Mouse (Mus musculus) brown adipose tissue, adult 24 weeks (tissue): ENCODE data around the gene Tex37. TPM values are rescaled to one million over a fixed set of nuclear protein-coding genes. Genes with fewer than 3 reads are reported as not detected.

Experiments
- H3K27ac ChIP-seq: fragments of 200-500 bp; replicated peaks from 2 replicates; pipeline ENCODE4 v1.5.1; 2012; ENCODE audit warnings: low read depth, mild to moderate bottlenecking, low read length
- H3K4me1 ChIP-seq: fragments of 200-500 bp; 2 replicates; pipeline ENCODE4 v1.6.1; 2012; ENCODE audit warnings: low read length, mixed read lengths; ENCODE audit not compliant: control insufficient read depth, insufficient read depth, insufficient read length
- H3K4me3 ChIP-seq: fragments of 200-500 bp; 2 replicates; pipeline ENCODE4 v1.5.1; 2012; ENCODE audit warnings: low read depth, mild to moderate bottlenecking, low read length, moderate library complexity; ENCODE audit not compliant: insufficient read depth
- polyA plus RNA-seq: library from polyadenylated mRNA; stranded (reverse); fragments of >200 nt; gene quantifications from 2 replicates; pipeline ENCODE4 v1.2.4, GENCODE M21; 2012; ENCODE audit not compliant: missing spikeins, insufficient read depth, insufficient read length

Tex37 gene
- polyA plus RNA-seq, 1 experiment: not detected

DNA sequence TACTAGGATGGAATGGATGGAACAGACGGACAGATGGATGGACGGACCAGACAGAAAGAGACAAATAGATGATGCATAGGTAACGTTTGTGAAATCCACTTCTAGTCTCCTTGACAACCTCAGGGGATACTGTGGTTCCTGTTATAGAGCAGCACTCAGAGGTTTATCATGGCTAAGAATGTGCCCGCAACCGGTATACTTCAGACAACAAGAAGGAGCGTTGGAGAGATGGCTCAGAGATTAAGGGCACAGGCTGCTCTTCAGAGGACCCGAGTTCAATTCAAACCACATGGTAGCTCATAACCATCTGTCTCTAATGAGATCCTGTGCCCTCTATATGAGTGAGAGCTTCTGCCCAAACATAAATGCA lies 6.3 kb downstream of the Tex37 start:
- H3K27ac ChIP-seq: no peak overlapping the region
- H3K4me1 ChIP-seq: no peaks in the 10 kb centered on the region

GRCm38 (mm10) chr6:70911668-70912395 lies 6.9 kb downstream of the Tex37 start:
- Histone ChIP-seq H3K4me1 (no peaks in the 10 kb centered on the region), H3K4me3 (no peak overlapping the region), H3K27ac (no peak overlapping the region)

More for the DNA sequence above, 6.3 kb downstream of the Tex37 start:
- no peak overlapping the region for H3K4me3 ChIP-seq

GRCm38 (mm10) chr6:70910285-70910684 lies 8.4 kb downstream of the Tex37 start:
- H3K4me3 ChIP-seq: no peak overlapping the region
- H3K4me1 ChIP-seq: no peaks in the 10 kb centered on the region
- H3K27ac ChIP-seq: no peak overlapping the region

- Histone ChIP-seq H3K4me3 (no peak overlapping the region), H3K4me1 (no peaks in the 10 kb centered on the region), H3K27ac (no peak overlapping the region)
These were observed 9.2 kb downstream of the Tex37 start for GRCm38 (mm10) chr6:70909572-70909971.

- Histone ChIP-seq H3K4me1 (no peaks in the 10 kb centered on the region), H3K27ac (no peak overlapping the region), H3K4me3 (no peak overlapping the region)
These were observed 15.0 kb downstream of the Tex37 start for GRCm38 (mm10) chr6:70903689-70904088.

DNA sequence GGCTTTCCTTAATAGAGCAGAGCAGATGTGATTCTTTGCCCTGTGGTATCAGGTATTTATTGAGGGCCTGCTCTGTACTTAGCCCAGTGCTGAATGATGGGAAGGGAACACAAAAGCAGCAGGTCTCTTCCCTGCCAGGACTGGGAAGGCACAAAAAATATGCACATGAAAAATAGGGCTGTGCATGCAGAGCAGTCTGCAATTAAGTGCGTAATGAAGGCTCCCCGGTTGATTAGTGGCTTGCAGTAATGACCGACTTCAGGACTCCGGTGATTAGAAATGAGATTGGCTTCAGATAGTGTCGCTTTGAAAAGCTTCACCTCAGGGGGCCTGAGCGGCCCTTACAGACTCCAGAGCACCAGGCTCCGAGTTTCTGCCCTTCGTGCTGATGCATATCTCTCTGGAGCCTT lies 19.1 kb downstream of the Tex37 start:
- no peak overlapping the region for H3K27ac ChIP-seq
- no peak overlapping the region for H3K4me3 ChIP-seq
- H3K4me1 ChIP-seq: no peaks in the 10 kb centered on the region

GRCm38 (mm10) chr6:70898166-70898565 lies 20.6 kb downstream of the Tex37 start:
- H3K27ac ChIP-seq: no peak overlapping the region
- no peak overlapping the region for H3K4me3 ChIP-seq
- no peaks in the 10 kb centered on the region for H3K4me1 ChIP-seq

DNA sequence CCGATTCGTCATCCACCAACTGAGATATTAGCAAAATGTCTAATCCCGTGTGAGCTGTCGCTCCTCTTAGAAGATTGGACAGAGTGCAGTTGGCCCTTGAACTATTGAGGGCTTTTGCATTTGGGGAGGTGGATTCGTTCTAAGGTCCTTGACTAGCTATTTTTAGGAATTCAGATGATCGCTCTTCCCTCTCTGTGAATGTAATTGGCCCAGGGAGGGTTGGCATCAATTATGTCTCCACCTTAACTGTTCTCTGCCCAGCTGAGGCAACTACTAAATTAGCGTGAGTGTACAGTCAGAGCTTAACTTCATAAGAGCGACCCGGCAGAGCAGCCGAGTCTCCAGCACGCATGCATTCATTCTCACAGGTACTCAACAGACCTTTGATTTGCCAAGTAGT lies 30.7 kb downstream of the Tex37 start:
- H3K4me1 ChIP-seq: no peaks in the 10 kb centered on the region
- H3K4me3 ChIP-seq: no peak overlapping the region
- no peak overlapping the region for H3K27ac ChIP-seq

- no peak overlapping the region for H3K4me3 ChIP-seq
- H3K27ac ChIP-seq: no peak overlapping the region
- no peaks in the 10 kb centered on the region for H3K4me1 ChIP-seq
These were observed 37.9 kb downstream of the Tex37 start for GRCm38 (mm10) chr6:70880714-70881304.

- H3K27ac ChIP-seq: peak overlapping the region; percentile 49
- H3K4me3 ChIP-seq: no peak overlapping the region
- H3K4me1 ChIP-seq: peaks cover 10% of the 10 kb centered on the region
These were observed 43.7 kb downstream of the Tex37 start for GRCm38 (mm10) chr6:70875017-70875416.

DNA sequence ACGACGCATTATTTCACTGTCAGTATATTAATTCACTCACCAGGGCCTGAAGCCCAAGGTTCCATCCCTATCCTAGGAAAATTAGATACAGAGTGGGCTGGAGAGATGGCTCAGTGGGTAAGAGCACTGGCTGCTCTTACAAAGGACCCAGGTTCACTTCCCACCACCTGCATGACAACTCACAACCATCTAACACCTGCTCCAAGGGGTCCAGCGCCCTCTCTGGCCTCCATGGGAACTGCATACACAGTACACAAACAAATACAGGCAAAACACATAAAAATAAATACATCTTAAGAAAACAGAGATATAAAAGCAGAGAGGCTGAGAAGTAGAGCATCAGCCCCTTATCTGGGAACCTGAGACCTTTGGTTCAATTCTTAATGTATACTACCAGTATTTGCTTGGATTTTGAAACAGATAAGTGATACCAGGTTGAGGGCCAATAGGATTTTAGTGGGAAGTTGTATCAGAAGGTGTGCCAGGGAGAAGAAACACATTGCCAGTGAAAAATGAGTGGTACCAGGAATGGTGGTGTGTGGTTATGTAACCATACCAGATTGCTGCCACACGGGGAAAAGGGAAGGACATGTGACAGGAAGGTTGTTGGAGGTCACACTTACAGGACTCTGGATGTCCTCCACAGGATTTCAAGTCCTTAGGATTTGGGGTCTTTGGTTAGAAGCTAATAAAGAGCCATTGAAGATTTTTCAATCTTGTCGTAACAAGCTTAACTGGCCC lies 44.5 kb downstream of the Tex37 start:
- Histone ChIP-seq H3K4me1 (peaks cover 10% of the 10 kb centered on the region), H3K4me3 (no peak overlapping the region), H3K27ac (peak overlapping the region; percentile 49)

DNA sequence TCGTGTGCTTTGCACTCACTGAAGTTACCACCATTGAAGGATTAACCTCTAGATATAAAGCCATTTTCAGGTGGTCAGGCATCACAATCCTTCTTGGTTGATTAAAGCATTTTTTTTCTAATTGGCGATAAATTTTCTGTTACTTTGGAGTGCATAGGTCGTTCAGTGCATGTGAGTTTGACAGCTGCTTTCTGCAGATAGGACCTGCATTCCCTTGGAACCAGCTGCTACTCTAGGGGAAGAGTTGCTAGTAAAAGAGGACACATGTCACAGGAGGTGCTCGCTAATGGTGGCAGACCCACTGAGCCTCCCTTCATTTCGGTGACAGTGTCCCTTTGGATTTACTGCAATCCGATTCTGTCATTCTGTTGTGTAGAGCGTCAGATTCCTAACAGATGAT lies 46.2 kb downstream of the Tex37 start:
- Histone ChIP-seq H3K27ac (no peak overlapping the region), H3K4me1 (peaks cover 10% of the 10 kb centered on the region), H3K4me3 (no peak overlapping the region)

DNA sequence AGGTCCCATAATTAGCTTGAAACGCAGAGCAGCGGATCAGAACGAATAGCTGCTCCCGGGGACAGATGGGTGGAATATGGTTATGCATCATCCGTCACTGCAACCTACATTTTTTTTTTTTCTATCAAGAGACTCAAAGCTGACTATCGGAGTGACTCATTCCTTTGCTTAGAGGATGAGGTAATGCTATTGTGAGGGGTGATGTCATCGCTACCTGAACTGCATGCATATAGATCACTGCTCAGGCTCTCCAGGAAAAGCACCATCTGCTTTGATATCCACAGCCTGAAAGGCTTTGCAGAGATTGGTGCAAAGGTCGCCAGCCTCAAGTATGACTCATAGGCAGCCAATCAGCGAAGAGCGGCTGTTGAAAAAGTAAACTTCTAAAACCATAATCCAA lies 46.6 kb downstream of the Tex37 start:
- Histone ChIP-seq H3K27ac (no peak overlapping the region), H3K4me3 (0 out of 2 replicates have a peak overlapping the region, but pooled peaks have one; percentile 1), H3K4me1 (peaks cover 10% of the 10 kb centered on the region)

DNA sequence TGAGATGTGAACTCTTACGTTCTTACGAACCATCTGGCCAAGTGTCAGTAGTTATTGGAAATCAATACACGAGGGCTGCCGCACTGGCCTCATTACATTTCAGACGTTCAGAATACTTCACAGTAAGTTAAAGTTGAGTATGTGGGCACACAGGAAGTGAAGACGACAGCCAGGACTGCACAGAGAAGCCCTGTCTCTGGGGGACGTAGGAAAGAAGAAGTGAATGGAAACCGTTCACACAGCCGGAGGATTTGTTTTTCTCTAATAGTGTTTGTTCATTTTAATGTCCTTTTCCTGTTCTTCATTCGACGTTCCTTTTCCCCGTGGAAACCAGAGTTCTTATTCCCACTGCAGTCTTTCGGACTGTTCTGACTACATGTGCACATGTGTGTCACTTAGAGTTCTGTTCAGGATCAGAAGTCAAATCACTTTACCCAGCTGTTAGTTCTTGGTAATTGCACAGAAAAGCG lies 47.2 kb downstream of the Tex37 start:
- Histone ChIP-seq H3K4me3 (peak overlapping the region; percentile 1; the same call in 1 of the 2 replicates), H3K4me1 (peaks cover 10% of the 10 kb centered on the region), H3K27ac (peak overlapping the region; percentile 40)

- no peak overlapping the region for H3K4me3 ChIP-seq
- no peak overlapping the region for H3K27ac ChIP-seq
- peaks cover 4% of the 10 kb centered on the region; the same call in 1 of the 2 replicates for H3K4me1 ChIP-seq
These were observed 51.4 kb downstream of the Tex37 start for GRCm38 (mm10) chr6:70867297-70867696.
